Mouse (Mus musculus) lung, embryonic 15.5 days (tissue): ENCODE measurements around the gene Rarg. TPM values are rescaled to one million over a fixed set of nuclear protein-coding genes. Genes with fewer than 3 reads are reported as not detected.

Experiments
- ATAC-seq: fragments of 200-750 bp; cut with Nextera tagmentation; 2 replicates; pipeline ENCODE4 v1.8.0; 2017; ENCODE audit warnings: moderate number of reproducible peaks, borderline replicate concordance; ENCODE audit not compliant: low FRiP score, low TSS enrichment; ENCODE audit errors: extremely low read depth
- H3K27ac ChIP-seq: fragments of 300-500 bp; sonication (generic); 2 replicates; pipeline ENCODE4 v1.5.1; 2015; ENCODE audit warnings: moderate library complexity, mild to moderate bottlenecking, inconsistent platforms
- H3K27me3 ChIP-seq: fragments of 300-500 bp; sonication (generic); 2 replicates; pipeline ENCODE4 v1.6.1; 2015; ENCODE audit warnings: inconsistent platforms
- H3K36me3 ChIP-seq: fragments of 300-500 bp; sonication (generic); 2 replicates; pipeline ENCODE4 v1.6.1; 2015; ENCODE audit warnings: inconsistent platforms
- H3K4me1 ChIP-seq: fragments of 300-500 bp; sonication (generic); 2 replicates; pipeline ENCODE4 v1.6.1; 2015; ENCODE audit warnings: inconsistent platforms
- H3K4me2 ChIP-seq: fragments of 300-500 bp; sonication (generic); 2 replicates; pipeline ENCODE4 v1.6.1; 2015; ENCODE audit warnings: inconsistent platforms, mild to moderate bottlenecking, moderate library complexity
- H3K4me3 ChIP-seq: fragments of 300-500 bp; sonication (generic); 2 replicates; pipeline ENCODE4 v1.5.1; 2015; ENCODE audit warnings: mild to moderate bottlenecking, inconsistent platforms
- H3K9ac ChIP-seq: fragments of 300-500 bp; sonication (generic); 2 replicates; pipeline ENCODE4 v1.6.1; 2015; ENCODE audit warnings: inconsistent platforms
- H3K9me3 ChIP-seq: fragments of 300-500 bp; sonication (generic); 2 replicates; pipeline ENCODE4 v1.6.1; 2016; ENCODE audit warnings: inconsistent platforms
- WGBS: fragments of 180-500 bp; shearing (Covaris S2); methylation state at CpG from one replicate; pipeline ENCODE4 v1.1.7; 2015; 5-methylcytosine and 5-hydroxymethylcytosine counted together
- polyA plus RNA-seq: library from polyadenylated mRNA; unstranded; fragments of >200 nt; fragmentation: Nextera tagmentation; extraction: Ambion mirVana; gene quantifications from 2 replicates; pipeline ENCODE4 v1.2.1, GENCODE M21; 2015

Rarg gene
- polyA plus RNA-seq, 1 experiment from 2014 or later: 43.7 TPM

- no peak for ATAC-seq
- Histone ChIP-seq H3K27me3 (no peaks in the 10 kb centered on the region), H3K4me3 (peak overlapping the region; percentile 56), H3K9me3 (no peaks in the 10 kb centered on the region), H3K27ac (peak overlapping the region; percentile 100), H3K4me2 (peak overlapping the region; percentile 87), H3K9ac (peak overlapping the region; percentile 58), H3K4me1 (peaks cover 57% of the 10 kb centered on the region), H3K36me3 (peaks cover 5% of the 10 kb centered on the region; the same call in 1 of the 2 replicates)
- 8% methylated on average over 19 of the region's 19 CpGs for WGBS
These were observed 12.8 kb downstream of the Rarg start for GRCm38 (mm10) chr15:102244306-102245191.

- no peaks in the 10 kb centered on the region for H3K27me3 ChIP-seq
- H3K36me3 ChIP-seq: peaks cover 11% of the 10 kb centered on the region
- H3K9me3 ChIP-seq: no peaks in the 10 kb centered on the region
- peak overlapping the region; percentile 58 for H3K9ac ChIP-seq
- H3K4me1 ChIP-seq: peaks cover 50% of the 10 kb centered on the region
- peak overlapping the region; percentile 56 for H3K4me3 ChIP-seq
- ATAC-seq: no peak
- H3K27ac ChIP-seq: peak overlapping the region; percentile 100
- peak overlapping the region; percentile 87 for H3K4me2 ChIP-seq
- WGBS: 16% methylated on average over 22 of the region's 22 CpGs
These were observed 13.8 kb downstream of the Rarg start for GRCm38 (mm10) chr15:102243229-102244190.

GRCm38 (mm10) chr15:102242404-102243228 lies 14.7 kb downstream of the Rarg start:
- H3K27me3 ChIP-seq: no peaks in the 10 kb centered on the region
- H3K4me2 ChIP-seq: peak overlapping the region; percentile 87
- H3K4me1 ChIP-seq: peaks cover 46% of the 10 kb centered on the region
- WGBS: 43% methylated on average over 12 of the region's 12 CpGs
- H3K9me3 ChIP-seq: no peaks in the 10 kb centered on the region
- H3K36me3 ChIP-seq: peaks cover 20% of the 10 kb centered on the region
- peak overlapping the region; percentile 58 for H3K9ac ChIP-seq
- no peak for ATAC-seq
- peak overlapping the region; percentile 56 for H3K4me3 ChIP-seq
- H3K27ac ChIP-seq: peak overlapping the region; percentile 100

- no peaks in the 10 kb centered on the region for H3K27me3 ChIP-seq
- H3K9me3 ChIP-seq: no peaks in the 10 kb centered on the region
- 65% methylated on average over 4 of the region's 4 CpGs for WGBS
- H3K27ac ChIP-seq: peak overlapping the region; percentile 37
- no peak overlapping the region for H3K4me2 ChIP-seq
- no peak overlapping the region for H3K9ac ChIP-seq
- no peak overlapping the region for H3K4me3 ChIP-seq
- peaks cover 35% of the 10 kb centered on the region for H3K36me3 ChIP-seq
- no peak for ATAC-seq
- peaks cover 49% of the 10 kb centered on the region for H3K4me1 ChIP-seq
These were observed 16.7 kb downstream of the Rarg start for GRCm38 (mm10) chr15:102240607-102241006.

GRCm38 (mm10) chr15:102239851-102240250 lies 17.5 kb downstream of the Rarg start:
- no peaks in the 10 kb centered on the region for H3K27me3 ChIP-seq
- WGBS: 72% methylated on average over 11 of the region's 11 CpGs
- H3K9me3 ChIP-seq: no peaks in the 10 kb centered on the region
- ATAC-seq: no peak
- H3K4me2 ChIP-seq: no peak overlapping the region
- no peak overlapping the region for H3K4me3 ChIP-seq
- peaks cover 49% of the 10 kb centered on the region for H3K4me1 ChIP-seq
- peaks cover 43% of the 10 kb centered on the region for H3K36me3 ChIP-seq
- H3K27ac ChIP-seq: peak overlapping the region; percentile 42; the same call in 1 of the 2 replicates
- no peak overlapping the region for H3K9ac ChIP-seq

GRCm38 (mm10) chr15:102239260-102239590 lies 18.1 kb downstream of the Rarg start:
- Histone ChIP-seq H3K36me3 (peaks cover 47% of the 10 kb centered on the region), H3K4me3 (no peak overlapping the region), H3K27ac (peak overlapping the region; percentile 42; the same call in 1 of the 2 replicates), H3K9ac (no peak overlapping the region), H3K9me3 (no peaks in the 10 kb centered on the region), H3K27me3 (no peaks in the 10 kb centered on the region), H3K4me2 (no peak overlapping the region), H3K4me1 (peaks cover 48% of the 10 kb centered on the region)
- WGBS: 5% methylated on average over 9 of the region's 9 CpGs
- 0 out of 2 replicates have a peak, but pooled peaks have one; percentile 13 for ATAC-seq

- no peaks in the 10 kb centered on the region for H3K9me3 ChIP-seq
- no peak for ATAC-seq
- H3K4me2 ChIP-seq: no peak overlapping the region
- H3K9ac ChIP-seq: no peak overlapping the region
- H3K27ac ChIP-seq: no peak overlapping the region
- H3K27me3 ChIP-seq: no peaks in the 10 kb centered on the region
- no peak overlapping the region for H3K4me3 ChIP-seq
- H3K36me3 ChIP-seq: peaks cover 47% of the 10 kb centered on the region
- peaks cover 44% of the 10 kb centered on the region for H3K4me1 ChIP-seq
- 78% methylated on average over 14 of the region's 14 CpGs for WGBS
These were observed 18.6 kb downstream of the Rarg start for GRCm38 (mm10) chr15:102238543-102239259.

- Histone ChIP-seq H3K4me2 (peak overlapping the region; percentile 37; the same call in 1 of the 2 replicates), H3K9me3 (no peaks in the 10 kb centered on the region), H3K4me1 (peaks cover 36% of the 10 kb centered on the region), H3K36me3 (peaks cover 47% of the 10 kb centered on the region), H3K9ac (no peak overlapping the region), H3K4me3 (no peak overlapping the region), H3K27me3 (no peaks in the 10 kb centered on the region), H3K27ac (peak overlapping the region; percentile 59)
- WGBS: 28% methylated on average over 21 of the region's 21 CpGs
- ATAC-seq: peak; percentile 40; the same call in 1 of the 2 replicates
These were observed 21.8 kb downstream of the Rarg start for GRCm38 (mm10) chr15:102235371-102236027.

GRCm38 (mm10) chr15:102233896-102234295 lies 23.4 kb downstream of the Rarg start:
- Histone ChIP-seq H3K36me3 (peaks cover 40% of the 10 kb centered on the region), H3K9ac (no peak overlapping the region), H3K4me3 (no peak overlapping the region), H3K4me2 (no peak overlapping the region), H3K4me1 (peaks cover 28% of the 10 kb centered on the region), H3K27me3 (no peaks in the 10 kb centered on the region), H3K9me3 (no peaks in the 10 kb centered on the region), H3K27ac (no peak overlapping the region)
- WGBS: 6% methylated on average over 2 of the region's 2 CpGs
- ATAC-seq: no peak

- Histone ChIP-seq H3K36me3 (peaks cover 28% of the 10 kb centered on the region), H3K4me2 (no peak overlapping the region), H3K4me3 (no peak overlapping the region), H3K4me1 (peaks cover 28% of the 10 kb centered on the region), H3K9ac (no peak overlapping the region), H3K9me3 (no peaks in the 10 kb centered on the region), H3K27me3 (no peaks in the 10 kb centered on the region), H3K27ac (no peak overlapping the region)
- ATAC-seq: no peak
- WGBS: 82% methylated on average over 7 of the region's 7 CpGs
These were observed 24.6 kb downstream of the Rarg start for GRCm38 (mm10) chr15:102232764-102233163.
